13 mouse cellular contexts compared by ENCODE assay signal in genomic region chr1:135593560-135594278, GRCm38 (mm10). TPM values are rescaled to one million over a fixed set of nuclear protein-coding genes. Genes with fewer than 3 reads are reported as not detected.
DNase-seq lines count a peak whose midpoint lies in the region; ATAC-seq and TF ChIP-seq lines count a peak whose summit lies in the region.
"Had no signal": no experiment of that assay in that cellular context is flagged by ENCODE, and none has a peak within 500 bp of the region (broad histone marks: within the 10 kb centered on the region; RNA-seq: fewer than 3 reads in every experiment).

No protein-coding gene starts in this region.

- no peak overlapping the region for H3K4me3 ChIP-seq in forebrain, embryonic 14.5 days (ENCODE audit: low read depth, low read length)
- no peak overlapping the region for H3K4me3 ChIP-seq in forebrain, embryonic 10.5 days
- no peak overlapping the region for H3K4me3 ChIP-seq in lung, postnatal 0 days (ENCODE audit: low read depth, low read length)
- H3K4me3 ChIP-seq: hindbrain, embryonic 12.5 days; neural tube, embryonic 12.5 days had no signal

- no peak for TF ChIP-seq CTCF in lung, postnatal 0 days (IDR thresholded peaks at IDR 0.05)

- TF ChIP-seq EP300 in lung, postnatal 0 days (IDR thresholded peaks at IDR 0.05) = no peak

- 84% methylated on average over 6 of the region's 6 CpGs for WGBS in forebrain, embryonic 14.5 days
- 90% methylated on average over 6 of the region's 6 CpGs for WGBS in forebrain, embryonic 10.5 days
- 84% methylated on average over 6 of the region's 6 CpGs for WGBS in lung, postnatal 0 days

- no peak overlapping the region for H3K9ac ChIP-seq in forebrain, embryonic 14.5 days (ENCODE audit: low read length)
- no peak overlapping the region for H3K9ac ChIP-seq in lung, postnatal 0 days (replicated peaks; ENCODE audit: low read depth)
- H3K9ac ChIP-seq: hindbrain, embryonic 12.5 days; neural tube, embryonic 12.5 days had no signal

- H3K4me2 ChIP-seq in forebrain, embryonic 14.5 days (ENCODE audit: low read length) = no peak overlapping the region
- H3K4me2 ChIP-seq in lung, postnatal 0 days (replicated peaks; ENCODE audit: low read depth, low read length) = no peak overlapping the region
- H3K4me2 ChIP-seq: hindbrain, embryonic 12.5 days; liver, embryonic 11.5 days; neural tube, embryonic 12.5 days had no signal

- no peaks in the 10 kb centered on the region for H3K27me3 ChIP-seq in forebrain, embryonic 14.5 days (replicated peaks; ENCODE audit: control insufficient read depth, insufficient read depth, low read length)
- H3K27me3 ChIP-seq in forebrain, embryonic 10.5 days (ENCODE audit: poor library complexity, severe bottlenecking) = no peaks in the 10 kb centered on the region
- H3K27me3 ChIP-seq in lung, postnatal 0 days (replicated peaks; ENCODE audit: insufficient read depth, low read length) = no peaks in the 10 kb centered on the region
- H3K27me3 ChIP-seq: hindbrain, embryonic 12.5 days; neural tube, embryonic 12.5 days had no signal

- H3K36me3 ChIP-seq in forebrain, embryonic 14.5 days (ENCODE audit: control insufficient read depth, insufficient read depth, low read length) = no peaks in the 10 kb centered on the region
- H3K36me3 ChIP-seq in forebrain, embryonic 10.5 days (replicated peaks) = no peaks in the 10 kb centered on the region
- H3K36me3 ChIP-seq in lung, postnatal 0 days (ENCODE audit: insufficient read depth, low read length) = no peaks in the 10 kb centered on the region
- H3K36me3 ChIP-seq: hindbrain, embryonic 12.5 days; neural tube, embryonic 12.5 days had no signal

- no peak overlapping the region for H3K27ac ChIP-seq in forebrain, embryonic 14.5 days (ENCODE audit: low read depth, low read length)
- H3K27ac ChIP-seq in forebrain, embryonic 10.5 days = no peak overlapping the region
- H3K27ac ChIP-seq in lung, postnatal 0 days (ENCODE audit: low read length) = no peak overlapping the region
- H3K27ac ChIP-seq: hindbrain, embryonic 12.5 days; neural tube, embryonic 12.5 days had no signal

- no peaks in the 10 kb centered on the region for H3K9me3 ChIP-seq in forebrain, embryonic 14.5 days (replicated peaks; ENCODE audit: control insufficient read depth, low read length)
- no peaks in the 10 kb centered on the region for H3K9me3 ChIP-seq in forebrain, embryonic 10.5 days
- H3K9me3 ChIP-seq in lung, postnatal 0 days (ENCODE audit: low read length) = no peaks in the 10 kb centered on the region
- H3K9me3 ChIP-seq: hindbrain, embryonic 12.5 days; neural tube, embryonic 12.5 days had no signal

- peaks cover 2% of the 10 kb centered on the region; the same call in 1 of the 2 replicates for H3K4me1 ChIP-seq in forebrain, embryonic 14.5 days (ENCODE audit: control insufficient read depth, insufficient read depth, low read length)
- H3K4me1 ChIP-seq in forebrain, embryonic 10.5 days = peaks cover 14% of the 10 kb centered on the region
- no peaks in the 10 kb centered on the region for H3K4me1 ChIP-seq in lung, postnatal 0 days (ENCODE audit: insufficient read depth, low read depth, low read length)

- no peak for ATAC-seq in forebrain, embryonic 14.5 days
- ATAC-seq in lung, postnatal 0 days = peak; percentile 20; the same call in 1 of the 2 replicates
- ATAC-seq in activated CD4-positive, CD25-positive, alpha-beta regulatory T cell, adult 4 months = no peak
- ATAC-seq: CD4-positive, CD25-positive, alpha-beta regulatory T cell, adult 4 months had no signal

- DNase-seq in forebrain, embryonic 14.5 days (ENCODE audit: low spot score) = peak; percentile 28
- no peak for DNase-seq in forebrain, embryonic 10.5 days (ENCODE audit: extremely low spot score, low spot score)
- peak; percentile 22 for DNase-seq in lung, postnatal 0 days (ENCODE audit: low spot score)
- DNase-seq in lung, postnatal 25 days (ENCODE audit: low spot score) = no peak
- peak; percentile 11 for DNase-seq in fat pad, adult 2 months (ENCODE audit: extremely low read depth, low read depth, low spot score)
- peak; percentile 58 for DNase-seq in retina, embryonic 14.5 days (ENCODE audit: low spot score)
- DNase-seq in right cerebral cortex, postnatal 14 days = no peak
- DNase-seq: kidney, adult 9 months had no signal

RNA-seq across cellular contexts. Expression of gene Nav1, which starts 13.4 kb away (rescaled TPM):
- 26.1 and 38.3 TPM in 2 replicates for polyA plus RNA-seq in forebrain, embryonic 14.5 days (2014; fragmentation: Nextera tagmentation; extraction: Ambion mirVana)
- 25.3 and 28.4 TPM in 2 replicates for polyA plus RNA-seq in forebrain, embryonic 10.5 days (2016; fragmentation: Nextera tagmentation; extraction: Ambion mirVana)
- polyA plus RNA-seq in lung, postnatal 0 days (2015; fragmentation: Nextera tagmentation; extraction: Ambion mirVana) = 5.7 and 6.1 TPM in 2 replicates
- polyA plus RNA-seq in activated CD4-positive, CD25-positive, alpha-beta regulatory T cell, adult 4 months (2017; shearing (Covaris generic)) = under 1 TPM; 0.22 to 0.61 TPM

Comparison
In these comparisons a context has a peak if more than half of its experiments do, and no peak if none do; other contexts are left out.
1. DNase-seq: peak in forebrain, embryonic 14.5 days (single experiment), lung, postnatal 0 days (single experiment), fat pad, adult 2 months (single experiment) and retina, embryonic 14.5 days (single experiment); none in forebrain, embryonic 10.5 days (single experiment), lung, postnatal 25 days (single experiment) and right cerebral cortex, postnatal 14 days (single experiment).